Mouse (Mus musculus): Measurements from ENCODE around the gene Pilra. TPM values are rescaled to one million over a fixed set of nuclear protein-coding genes. Genes with fewer than 3 reads are reported as not detected.

Gene Pilra
- polyA plus RNA-seq, 1 experiment from 2014 or later = 1.3 TPM

DNA sequence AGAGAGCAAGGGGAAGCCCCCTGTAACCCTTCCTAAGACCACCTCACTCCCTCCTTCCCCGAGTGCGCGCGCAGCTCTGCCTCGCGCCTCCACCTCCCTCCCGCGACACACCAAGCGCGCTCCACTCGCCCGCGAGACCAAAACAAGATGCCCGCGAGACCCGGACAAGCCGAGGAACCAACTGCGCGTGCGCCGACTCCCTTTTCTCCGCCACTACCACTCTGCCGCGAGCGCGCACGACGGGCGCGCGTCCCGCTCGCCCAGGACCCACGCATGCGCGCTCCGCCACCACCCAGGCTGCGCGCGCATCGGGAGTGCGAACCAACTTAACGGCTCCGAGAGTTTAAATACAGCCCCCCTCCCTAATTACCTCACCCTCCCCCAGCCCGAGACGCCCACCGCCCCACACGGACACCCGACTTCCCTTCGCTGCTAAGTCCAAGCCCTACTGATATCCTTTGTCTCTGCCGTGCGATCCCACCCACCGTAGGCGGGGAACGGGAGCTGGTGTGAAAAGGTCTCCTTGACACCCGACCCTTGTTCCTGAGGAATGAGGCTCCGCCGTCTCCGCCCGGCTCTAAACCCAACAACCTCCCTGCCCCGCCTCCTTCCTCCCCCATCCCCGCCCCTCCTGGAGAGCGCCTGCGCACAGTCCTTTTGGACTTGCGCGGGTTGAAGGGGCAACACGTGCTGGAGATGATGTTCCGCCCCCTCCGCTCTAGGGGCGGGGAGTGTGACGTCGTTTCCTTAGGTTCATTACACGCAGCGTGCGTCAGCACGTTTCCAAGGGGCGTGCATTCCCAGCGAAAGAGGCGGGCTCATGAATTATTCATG lies 49.8 kb downstream of the Pilra start:
- peak overlapping the region; percentile 92 for H3K4me3 ChIP-seq (ENCODE audit: low read depth, low read length)
- under 1% methylated on average over 78 of the region's 79 CpGs for WGBS
- DNase-seq (ENCODE audit: low spot score) = peak; percentile 98
- peaks cover 21% of the 10 kb centered on the region for H3K36me3 ChIP-seq (ENCODE audit: control insufficient read depth, insufficient read depth, low read length)
- peak; percentile 85 for ATAC-seq (replicated peaks; ENCODE audit: low FRiP score)
- peak overlapping the region; percentile 97 for H3K9ac ChIP-seq (ENCODE audit: low read depth, low read length)
- peaks cover 24% of the 10 kb centered on the region for H3K4me1 ChIP-seq (replicated peaks; ENCODE audit: control insufficient read depth, insufficient read depth, low read length)
- H3K9me3 ChIP-seq (ENCODE audit: control insufficient read depth, low read length) = no peaks in the 10 kb centered on the region
- peak overlapping the region; percentile 98 for H3K4me2 ChIP-seq
- H3K27ac ChIP-seq (ENCODE audit: low read depth, low read length) = peak overlapping the region; percentile 99
- no peaks in the 10 kb centered on the region for H3K27me3 ChIP-seq (replicated peaks; ENCODE audit: control insufficient read depth, insufficient read depth, low read length)

DNA sequence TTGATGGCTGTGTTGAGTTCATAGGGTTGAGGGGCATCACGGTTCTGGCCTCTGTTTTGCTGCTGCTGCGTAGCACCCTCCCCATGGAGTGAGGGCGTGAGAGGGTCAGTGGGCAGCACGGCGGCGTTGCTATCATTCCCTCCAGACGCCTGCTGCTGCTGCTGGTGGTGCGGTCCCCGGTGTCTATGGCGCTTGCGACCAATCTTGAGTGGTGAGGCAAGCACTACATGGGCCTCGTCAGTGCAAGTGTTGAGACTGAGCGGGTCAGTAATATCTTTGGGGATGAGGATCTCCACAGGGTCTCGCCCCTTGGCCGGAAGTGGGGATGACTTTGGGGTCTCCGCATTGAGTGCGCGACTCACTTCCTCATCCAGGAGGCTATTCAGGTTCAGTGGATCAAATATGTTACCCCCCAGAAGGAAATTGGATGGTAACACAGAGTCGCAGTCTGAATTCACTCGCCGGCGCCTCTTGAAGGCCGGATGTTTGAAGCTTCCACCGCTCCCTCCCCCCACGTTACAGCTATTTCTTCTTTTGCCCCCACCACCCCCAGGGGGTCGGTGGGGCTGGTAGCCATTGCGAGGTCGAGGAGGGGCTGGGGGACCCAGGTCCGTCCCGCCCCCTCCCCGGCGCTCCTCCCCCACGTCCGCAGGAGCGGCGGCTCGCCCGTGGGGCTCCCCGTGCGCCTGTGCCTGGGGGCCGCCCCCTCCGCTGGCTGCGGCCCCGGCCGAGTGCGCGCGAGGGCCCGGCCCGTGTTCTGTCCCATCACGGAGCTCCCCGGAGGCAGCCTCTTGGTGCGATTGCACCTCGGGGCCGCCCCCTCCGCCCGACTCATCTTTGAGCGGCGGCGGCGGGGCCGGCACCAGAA lies 50.7 kb downstream of the Pilra start:
- Histone ChIP-seq H3K36me3 (ENCODE audit: control insufficient read depth, insufficient read depth, low read length) (peaks cover 28% of the 10 kb centered on the region), H3K9me3 (ENCODE audit: control insufficient read depth, low read length) (no peaks in the 10 kb centered on the region), H3K27me3 (replicated peaks; ENCODE audit: control insufficient read depth, insufficient read depth, low read length) (no peaks in the 10 kb centered on the region), H3K4me3 (ENCODE audit: low read depth, low read length) (peak overlapping the region; percentile 92), H3K27ac (ENCODE audit: low read depth, low read length) (peak overlapping the region; percentile 99), H3K4me1 (replicated peaks; ENCODE audit: control insufficient read depth, insufficient read depth, low read length) (peaks cover 25% of the 10 kb centered on the region), H3K9ac (ENCODE audit: low read depth, low read length) (peak overlapping the region; percentile 97), H3K4me2 (peak overlapping the region; percentile 98)
- peak; percentile 13; the same call in 1 of the 2 replicates for ATAC-seq (replicated peaks; ENCODE audit: low FRiP score)
- WGBS = 2% methylated on average over 59 of the region's 62 CpGs
- DNase-seq (ENCODE audit: low spot score) = peak; percentile 52

- H3K27me3 ChIP-seq (replicated peaks; ENCODE audit: control insufficient read depth, insufficient read depth, low read length) = no peaks in the 10 kb centered on the region
- peaks cover 34% of the 10 kb centered on the region for H3K4me1 ChIP-seq (replicated peaks; ENCODE audit: control insufficient read depth, insufficient read depth, low read length)
- peak overlapping the region; percentile 99; the same call in 1 of the 2 replicates for H3K27ac ChIP-seq (ENCODE audit: low read depth, low read length)
- 81% methylated on average over 14 of the region's 14 CpGs for WGBS
- peak overlapping the region; percentile 92 for H3K4me3 ChIP-seq (ENCODE audit: low read depth, low read length)
- H3K4me2 ChIP-seq = peak overlapping the region; percentile 98
- no peak for ATAC-seq (replicated peaks; ENCODE audit: low FRiP score)
- H3K9me3 ChIP-seq (ENCODE audit: control insufficient read depth, low read length) = no peaks in the 10 kb centered on the region
- peaks cover 29% of the 10 kb centered on the region for H3K36me3 ChIP-seq (ENCODE audit: control insufficient read depth, insufficient read depth, low read length)
- H3K9ac ChIP-seq (ENCODE audit: low read depth, low read length) = peak overlapping the region; percentile 97
- no peak for DNase-seq (ENCODE audit: low spot score)
Observed at GRCm38 (mm10) chr5:137784546-137784945, 51.5 kb downstream of the Pilra start.

- no peak for DNase-seq (ENCODE audit: low spot score)
- Histone ChIP-seq H3K9ac (ENCODE audit: low read depth, low read length) (peak overlapping the region; percentile 97), H3K4me1 (replicated peaks; ENCODE audit: control insufficient read depth, insufficient read depth, low read length) (peaks cover 35% of the 10 kb centered on the region), H3K27ac (ENCODE audit: low read depth, low read length) (no peak overlapping the region), H3K36me3 (ENCODE audit: control insufficient read depth, insufficient read depth, low read length) (peaks cover 29% of the 10 kb centered on the region), H3K27me3 (replicated peaks; ENCODE audit: control insufficient read depth, insufficient read depth, low read length) (no peaks in the 10 kb centered on the region), H3K9me3 (ENCODE audit: control insufficient read depth, low read length) (no peaks in the 10 kb centered on the region), H3K4me3 (ENCODE audit: low read depth, low read length) (peak overlapping the region; percentile 92), H3K4me2 (peak overlapping the region; percentile 98)
- ATAC-seq (replicated peaks; ENCODE audit: low FRiP score) = no peak
- WGBS = 68% methylated on average over 9 of the region's 9 CpGs
Observed at GRCm38 (mm10) chr5:137783901-137784540, 52.1 kb downstream of the Pilra start.

- DNase-seq (ENCODE audit: low spot score) (no peak), ATAC-seq (replicated peaks; ENCODE audit: low FRiP score) (no peak)
- no peaks in the 10 kb centered on the region for H3K27me3 ChIP-seq (replicated peaks; ENCODE audit: control insufficient read depth, insufficient read depth, low read length)
- peak overlapping the region; percentile 98 for H3K4me2 ChIP-seq
- H3K9me3 ChIP-seq (ENCODE audit: control insufficient read depth, low read length) = no peaks in the 10 kb centered on the region
- no peak overlapping the region for H3K9ac ChIP-seq (ENCODE audit: low read depth, low read length)
- 86% methylated on average over 13 of the region's 13 CpGs for WGBS
- no peak overlapping the region for H3K27ac ChIP-seq (ENCODE audit: low read depth, low read length)
- peaks cover 35% of the 10 kb centered on the region for H3K4me1 ChIP-seq (replicated peaks; ENCODE audit: control insufficient read depth, insufficient read depth, low read length)
- peak overlapping the region; percentile 2; the same call in 1 of the 2 replicates for H3K4me3 ChIP-seq (ENCODE audit: low read depth, low read length)
- H3K36me3 ChIP-seq (ENCODE audit: control insufficient read depth, insufficient read depth, low read length) = peaks cover 29% of the 10 kb centered on the region
Observed at GRCm38 (mm10) chr5:137782776-137783522, 53.1 kb downstream of the Pilra start.

GRCm38 (mm10) chr5:137781661-137782060 lies 54.4 kb downstream of the Pilra start:
- WGBS = 86% methylated on average over 7 of the region's 7 CpGs
- ATAC-seq (replicated peaks; ENCODE audit: low FRiP score) (no peak), DNase-seq (ENCODE audit: low spot score) (no peak)
- Histone ChIP-seq H3K9ac (ENCODE audit: low read depth, low read length) (no peak overlapping the region), H3K27ac (ENCODE audit: low read depth, low read length) (no peak overlapping the region), H3K36me3 (ENCODE audit: control insufficient read depth, insufficient read depth, low read length) (peaks cover 29% of the 10 kb centered on the region), H3K4me2 (no peak overlapping the region; the same call in 1 of the 2 replicates), H3K4me3 (ENCODE audit: low read depth, low read length) (no peak overlapping the region), H3K27me3 (replicated peaks; ENCODE audit: control insufficient read depth, insufficient read depth, low read length) (no peaks in the 10 kb centered on the region), H3K9me3 (ENCODE audit: control insufficient read depth, low read length) (no peaks in the 10 kb centered on the region), H3K4me1 (replicated peaks; ENCODE audit: control insufficient read depth, insufficient read depth, low read length) (peaks cover 33% of the 10 kb centered on the region)

DNA sequence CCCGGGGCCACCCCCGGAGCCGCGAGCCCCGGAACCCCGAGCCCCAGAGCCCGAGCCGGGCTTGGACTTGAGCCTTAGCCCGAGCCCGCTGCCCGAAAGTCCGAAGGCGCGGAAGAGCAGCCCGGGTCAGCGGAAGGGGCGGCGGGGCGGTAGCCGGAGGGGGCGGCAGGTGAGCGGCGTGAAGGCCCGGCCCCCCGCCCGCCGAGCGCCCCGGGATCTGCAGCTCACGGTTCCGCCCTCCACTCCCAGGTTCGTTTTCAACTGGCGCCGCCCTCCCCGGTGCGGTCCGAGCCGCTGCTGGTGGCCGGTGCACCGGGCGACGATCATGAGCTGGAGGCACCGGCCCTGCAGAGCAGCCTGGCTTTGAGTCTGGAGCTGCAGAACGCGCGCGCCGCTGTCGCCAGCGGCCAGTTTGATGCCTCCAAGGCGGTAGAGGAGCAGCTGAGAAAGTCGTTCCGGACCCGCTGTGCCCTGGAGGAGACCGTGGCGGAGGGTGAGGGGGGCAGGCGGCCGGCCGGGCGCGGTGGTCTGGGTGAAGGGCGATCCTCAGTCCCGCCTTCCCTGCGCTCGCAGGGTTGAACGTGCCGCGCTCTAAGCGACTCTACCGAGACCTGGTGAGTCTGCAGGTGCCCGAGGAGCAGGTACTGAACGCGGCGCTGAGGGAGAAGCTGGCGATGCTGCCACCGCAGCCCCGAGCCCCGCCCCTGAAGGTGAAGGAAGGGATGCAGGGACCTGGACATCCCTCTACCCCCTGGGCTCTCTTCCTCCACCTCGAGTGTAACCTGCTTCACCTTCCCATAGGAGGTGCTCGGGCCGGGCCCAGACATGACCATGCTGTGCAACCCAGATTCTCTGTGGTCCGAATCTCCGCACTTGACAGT lies 56.8 kb downstream of the Pilra start:
- H3K36me3 ChIP-seq (ENCODE audit: control insufficient read depth, insufficient read depth, low read length) = peaks cover 26% of the 10 kb centered on the region
- peak overlapping the region; percentile 98 for H3K4me2 ChIP-seq
- peak overlapping the region; percentile 87 for H3K27ac ChIP-seq (ENCODE audit: low read depth, low read length)
- ATAC-seq (replicated peaks; ENCODE audit: low FRiP score) = peak; percentile 54
- no peaks in the 10 kb centered on the region for H3K9me3 ChIP-seq (ENCODE audit: control insufficient read depth, low read length)
- under 1% methylated on average over 70 of the region's 83 CpGs for WGBS
- H3K4me1 ChIP-seq (replicated peaks; ENCODE audit: control insufficient read depth, insufficient read depth, low read length) = peaks cover 32% of the 10 kb centered on the region
- peak overlapping the region; percentile 98 for H3K4me3 ChIP-seq (ENCODE audit: low read depth, low read length)
- no peaks in the 10 kb centered on the region for H3K27me3 ChIP-seq (replicated peaks; ENCODE audit: control insufficient read depth, insufficient read depth, low read length)
- peak; percentile 65 for DNase-seq (ENCODE audit: low spot score)
- H3K9ac ChIP-seq (ENCODE audit: low read depth, low read length) = peak overlapping the region; percentile 92

Measured in liver, embryonic 11.5 days (tissue).